Comparison of ENCODE assay signal across 9 mouse cellular contexts in the genomic region with DNA sequence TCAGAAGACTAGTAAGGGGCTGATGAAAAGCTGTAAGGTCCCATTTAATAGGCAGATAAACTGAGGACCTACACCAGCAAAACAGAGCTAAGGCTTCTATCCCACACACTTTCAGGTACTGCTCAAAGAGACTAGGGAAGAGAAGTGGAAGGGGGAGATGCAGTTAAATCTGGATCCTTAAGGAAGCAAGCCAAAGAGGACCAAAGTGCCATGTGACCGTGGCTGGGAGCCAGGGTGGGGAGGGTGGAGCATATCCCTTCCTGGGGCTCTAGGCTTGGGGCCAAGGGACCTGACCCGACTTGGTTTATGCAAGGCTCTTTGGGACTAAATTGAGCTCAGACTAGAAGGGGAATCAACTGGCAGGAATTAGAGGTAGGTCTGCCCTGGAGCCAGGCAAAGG. TPM values are rescaled to one million over a fixed set of nuclear protein-coding genes. Genes with fewer than 3 reads are reported as not detected.
DNase-seq lines count a peak whose midpoint lies in the region; ATAC-seq lines count a peak whose summit lies in the region.
"Had no signal": no experiment of that assay in that cellular context is flagged by ENCODE, and none has a peak within 500 bp of the region (broad histone marks: within the 10 kb centered on the region; RNA-seq: fewer than 3 reads in every experiment).

No protein-coding gene starts in this region.

- peak overlapping the region; percentile 75 for H3K4me2 ChIP-seq in embryonic facial prominence, embryonic 12.5 days (replicated peaks)
- H3K4me2 ChIP-seq in heart, embryonic 14.5 days (ENCODE audit: low read length), result peak overlapping the region; percentile 82
- peak overlapping the region; percentile 88; the same call in 1 of the 2 replicates for H3K4me2 ChIP-seq in kidney, embryonic 16.5 days (replicated peaks; ENCODE audit: low read depth, low read length)

- no peak for ATAC-seq in embryonic facial prominence, embryonic 12.5 days (ENCODE audit: insufficient number of reproducible peaks, insufficient read depth, low FRiP score, low TSS enrichment)
- ATAC-seq in heart, embryonic 14.5 days (ENCODE audit: insufficient number of reproducible peaks, insufficient read depth, low FRiP score, low read depth), result peak; percentile 42
- peak; percentile 9; the same call in 1 of the 2 replicates for ATAC-seq in kidney, embryonic 16.5 days (ENCODE audit: low FRiP score, low TSS enrichment)
- no peak for ATAC-seq in granulocyte monocyte progenitor cell, adult 5-6 weeks (replicated peaks; ENCODE audit: poor library complexity, severe bottlenecking)

- peaks cover 15% of the 10 kb centered on the region for H3K4me1 ChIP-seq in embryonic facial prominence, embryonic 12.5 days
- peaks cover 23 to 32% of the 10 kb centered on the region in 2 experiments for H3K4me1 ChIP-seq in heart, embryonic 14.5 days (ENCODE audit: control insufficient read depth in 2 of 2, insufficient read depth in 2 of 2, low read length in 2 of 2)
- H3K4me1 ChIP-seq in kidney, embryonic 16.5 days (ENCODE audit: insufficient read depth, low read length), result peaks cover 37% of the 10 kb centered on the region

- no peak overlapping the region; the same call in 1 of the 2 replicates for H3K4me3 ChIP-seq in embryonic facial prominence, embryonic 12.5 days
- peak overlapping the region in 1 of 2 experiments; percentile 81; a peak in 2 of 4 replicates for H3K4me3 ChIP-seq in heart, embryonic 14.5 days (ENCODE audit: control insufficient read depth in 1 of 2, insufficient read depth in 1 of 2, low read depth in 1 of 2, low read length in 2 of 2)
- H3K4me3 ChIP-seq in kidney, embryonic 16.5 days (ENCODE audit: low read length), result no peak overlapping the region

- DNase-seq in right cerebral cortex, postnatal 10 days (ENCODE audit: low spot score in 2 of 2), result peak; percentile 68 to 74
- no peak for DNase-seq in right cerebral cortex, postnatal 25 days
- peak; percentile 95 for DNase-seq in lung, postnatal 36 days
- peak; percentile 50 to 70 for DNase-seq in urinary bladder, postnatal 4 days (ENCODE audit: low spot score in 2 of 2)

- H3K9ac ChIP-seq in embryonic facial prominence, embryonic 12.5 days, result no peak overlapping the region
- H3K9ac ChIP-seq in heart, embryonic 14.5 days (ENCODE audit: low read length), result peak overlapping the region; percentile 95
- H3K9ac ChIP-seq in kidney, embryonic 16.5 days (replicated peaks; ENCODE audit: low read length), result peak overlapping the region; percentile 92

- peak overlapping the region; percentile 46; the same call in 1 of the 2 replicates for H3K27ac ChIP-seq in embryonic facial prominence, embryonic 12.5 days
- peak overlapping the region; percentile 3 to 83; a peak in 2 of 4 replicates for H3K27ac ChIP-seq in heart, embryonic 14.5 days (replicated peaks in 1 of 2; ENCODE audit: control insufficient read depth in 1 of 2, insufficient read depth in 1 of 2, low read depth in 2 of 2, low read length in 2 of 2)
- peak overlapping the region; percentile 75 for H3K27ac ChIP-seq in kidney, embryonic 16.5 days (ENCODE audit: low read length)

- peaks cover 15% of the 10 kb centered on the region for H3K36me3 ChIP-seq in embryonic facial prominence, embryonic 12.5 days
- H3K36me3 ChIP-seq in heart, embryonic 14.5 days (ENCODE audit: control insufficient read depth, insufficient read depth, low read length), result peaks cover 19% of the 10 kb centered on the region
- H3K36me3 ChIP-seq in kidney, embryonic 16.5 days (ENCODE audit: insufficient read depth, low read length), result peaks cover 19% of the 10 kb centered on the region
- H3K36me3 ChIP-seq: G1E had no signal

- H3K27me3 ChIP-seq in embryonic facial prominence, embryonic 12.5 days, result no peaks in the 10 kb centered on the region
- H3K27me3 ChIP-seq in heart, embryonic 14.5 days (ENCODE audit: control insufficient read depth, insufficient read depth, low read length), result no peaks in the 10 kb centered on the region
- no peaks in the 10 kb centered on the region for H3K27me3 ChIP-seq in kidney, embryonic 16.5 days (ENCODE audit: insufficient read depth, low read length)

- no peaks in the 10 kb centered on the region for H3K9me3 ChIP-seq in embryonic facial prominence, embryonic 12.5 days
- no peaks in the 10 kb centered on the region for H3K9me3 ChIP-seq in heart, embryonic 14.5 days (ENCODE audit: control insufficient read depth, low read length)
- no peaks in the 10 kb centered on the region for H3K9me3 ChIP-seq in kidney, embryonic 16.5 days (ENCODE audit: low read length)
- H3K9me3 ChIP-seq: G1E had no signal

- WGBS in embryonic facial prominence, embryonic 12.5 days, result 62% methylated on average over 2 of the region's 2 CpGs
- WGBS in heart, embryonic 14.5 days, result 28% methylated on average over 2 of the region's 2 CpGs
- WGBS in kidney, embryonic 16.5 days, result 35% methylated on average over 2 of the region's 2 CpGs

RNA-seq across cellular contexts. Expression of a gene that starts 0.5 kb away (rescaled TPM):
- 94.1 and 96.3 TPM in 2 replicates for polyA plus RNA-seq in embryonic facial prominence, embryonic 12.5 days (2016; fragmentation: Nextera tagmentation; extraction: Ambion mirVana)
- 131 and 134 TPM in 2 replicates for polyA plus RNA-seq in heart, embryonic 14.5 days (2014; fragmentation: Nextera tagmentation; extraction: Ambion mirVana)
- polyA plus RNA-seq in kidney, embryonic 16.5 days (2015; fragmentation: Nextera tagmentation; extraction: Ambion mirVana), result 110 and 117 TPM in 2 replicates
- 18.7 and 23.0 TPM in 2 replicates for total RNA-seq in granulocyte monocyte progenitor cell, adult 5-6 weeks (2014; fragmentation: Nextera tagmentation)
- total RNA-seq in granulocyte monocyte progenitor cell, adult 5-6 weeks (2017), result 17.2 and 18.3 TPM in 2 replicates

RNA-seq across cellular contexts. Expression of a gene that starts 17.5 kb away (rescaled TPM):
- polyA plus RNA-seq in embryonic facial prominence, embryonic 12.5 days (2016; fragmentation: Nextera tagmentation; extraction: Ambion mirVana), result 14.1 and 14.7 TPM in 2 replicates
- 10.1 and 10.3 TPM in 2 replicates for polyA plus RNA-seq in heart, embryonic 14.5 days (2014; fragmentation: Nextera tagmentation; extraction: Ambion mirVana)
- 17.4 and 19.4 TPM in 2 replicates for polyA plus RNA-seq in kidney, embryonic 16.5 days (2015; fragmentation: Nextera tagmentation; extraction: Ambion mirVana)
- 13.8 and 17.8 TPM in 2 replicates for total RNA-seq in granulocyte monocyte progenitor cell, adult 5-6 weeks (2014; fragmentation: Nextera tagmentation)
- 6.4 and 7.9 TPM in 2 replicates for total RNA-seq in granulocyte monocyte progenitor cell, adult 5-6 weeks (2017)

RNA-seq across cellular contexts. Expression of a gene that starts 33.4 kb away (rescaled TPM):
- 52.7 and 53.4 TPM in 2 replicates for polyA plus RNA-seq in embryonic facial prominence, embryonic 12.5 days (2016; fragmentation: Nextera tagmentation; extraction: Ambion mirVana)
- polyA plus RNA-seq in heart, embryonic 14.5 days (2014; fragmentation: Nextera tagmentation; extraction: Ambion mirVana), result 38.6 and 42.2 TPM in 2 replicates
- 63.5 and 66.7 TPM in 2 replicates for polyA plus RNA-seq in kidney, embryonic 16.5 days (2015; fragmentation: Nextera tagmentation; extraction: Ambion mirVana)
- total RNA-seq in granulocyte monocyte progenitor cell, adult 5-6 weeks (2014; fragmentation: Nextera tagmentation), result 18.9 and 21.0 TPM in 2 replicates
- 9.7 and 13.8 TPM in 2 replicates for total RNA-seq in granulocyte monocyte progenitor cell, adult 5-6 weeks (2017)

RNA-seq across cellular contexts. Expression of a gene that starts 33.6 kb away (rescaled TPM):
- 354 and 364 TPM in 2 replicates for polyA plus RNA-seq in embryonic facial prominence, embryonic 12.5 days (2016; fragmentation: Nextera tagmentation; extraction: Ambion mirVana)
- 145 and 155 TPM in 2 replicates for polyA plus RNA-seq in heart, embryonic 14.5 days (2014; fragmentation: Nextera tagmentation; extraction: Ambion mirVana)
- polyA plus RNA-seq in kidney, embryonic 16.5 days (2015; fragmentation: Nextera tagmentation; extraction: Ambion mirVana), result 401 and 410 TPM in 2 replicates
- 223 and 277 TPM in 2 replicates for total RNA-seq in granulocyte monocyte progenitor cell, adult 5-6 weeks (2014; fragmentation: Nextera tagmentation)
- total RNA-seq in granulocyte monocyte progenitor cell, adult 5-6 weeks (2017), result 211 and 270 TPM in 2 replicates

RNA-seq across cellular contexts. Expression of a gene that starts 37.4 kb away (rescaled TPM):
- polyA plus RNA-seq in embryonic facial prominence, embryonic 12.5 days (2016; fragmentation: Nextera tagmentation; extraction: Ambion mirVana), result 28.2 and 28.9 TPM in 2 replicates
- polyA plus RNA-seq in heart, embryonic 14.5 days (2014; fragmentation: Nextera tagmentation; extraction: Ambion mirVana), result 11.7 and 11.8 TPM in 2 replicates
- 19.0 and 22.1 TPM in 2 replicates for polyA plus RNA-seq in kidney, embryonic 16.5 days (2015; fragmentation: Nextera tagmentation; extraction: Ambion mirVana)
- 48.4 and 53.2 TPM in 2 replicates for total RNA-seq in granulocyte monocyte progenitor cell, adult 5-6 weeks (2014; fragmentation: Nextera tagmentation)
- total RNA-seq in granulocyte monocyte progenitor cell, adult 5-6 weeks (2017), result 40.0 and 43.8 TPM in 2 replicates

Comparison
In these comparisons a context has a peak if more than half of its experiments do, and no peak if none do; other contexts are left out.
1. ATAC-seq: peak in heart, embryonic 14.5 days (single experiment) and kidney, embryonic 16.5 days (single experiment); none in embryonic facial prominence, embryonic 12.5 days (single experiment) and granulocyte monocyte progenitor cell, adult 5-6 weeks (single experiment).
2. Peak in every context shown above with its lines, with median percentiles within 50 percentile points of each other: H3K27ac ChIP-seq and H3K4me2 ChIP-seq.